Mouse (Mus musculus) ES-E14 (cell line): ENCODE results near the gene Ift74.

Source experiments
- HCFC1 ChIP-seq: IDR thresholded peaks from 2 replicates; pipeline ENCODE4 v1.6.1; 2012; ENCODE audit warnings: low read length, inconsistent platforms, borderline replicate concordance; ENCODE audit not compliant: insufficient read depth
- MAFK ChIP-seq: IDR thresholded peaks from 2 replicates; pipeline ENCODE4 v1.6.1; 2014; ENCODE audit warnings: mild to moderate bottlenecking, low read depth, low read length, inconsistent platforms; ENCODE audit not compliant: insufficient read depth

GRCm38 (mm10) chr4:94613972-94614626 lies at the start of gene Ift74:
- TF ChIP-seq MAFK (no peak), HCFC1 (no peak)
